Mouse (Mus musculus) embryo, embryonic 9.5 days (tissue): ENCODE data around the gene Snu13.

Experiments
- DNase-seq: peaks from one replicate; pipeline ENCODE4 v3.0.0-alpha.2; 2017; ENCODE audit errors: extremely low spot score

Gene Snu13

GRCm38 (mm10) chr15:82047080-82047883 is at the start of gene Snu13:
Gene Snu13, minus strand, starts transcription at chr15:82047598.
- peak; percentile 87 for DNase-seq

- no peak for DNase-seq
Measured at GRCm38 (mm10) chr15:82091061-82091460, 43.7 kb upstream of the Snu13 start.

- DNase-seq, result no peak
Measured at GRCm38 (mm10) chr15:82087266-82087665, 39.9 kb upstream of the Snu13 start.

- no peak for DNase-seq
Measured at GRCm38 (mm10) chr15:82086131-82086530, 38.7 kb upstream of the Snu13 start.

GRCm38 (mm10) chr15:82085606-82086005 is 38.2 kb upstream of the Snu13 start:
- no peak for DNase-seq

- DNase-seq, result peak; percentile 34
Measured at GRCm38 (mm10) chr15:82081161-82081560, 33.8 kb upstream of the Snu13 start.

- DNase-seq, result no peak
Measured at GRCm38 (mm10) chr15:82079883-82080282, 32.5 kb upstream of the Snu13 start.

- no peak for DNase-seq
Measured at GRCm38 (mm10) chr15:82073490-82073889, 26.1 kb upstream of the Snu13 start.

- no peak for DNase-seq
Measured at GRCm38 (mm10) chr15:82071816-82072469, 24.5 kb upstream of the Snu13 start.

GRCm38 (mm10) chr15:82069898-82070297 is 22.5 kb upstream of the Snu13 start, which contains the start of gene Mei1:
Gene Mei1, plus strand, starts transcription at chr15:82069996.
- no peak for DNase-seq

- DNase-seq, result peak; percentile 79
Measured at GRCm38 (mm10) chr15:82065511-82065910, 18.1 kb upstream of the Snu13 start.

GRCm38 (mm10) chr15:82063909-82064308 is 16.5 kb upstream of the Snu13 start:
- no peak for DNase-seq

- DNase-seq, result no peak
Measured at GRCm38 (mm10) chr15:82058719-82059201, 11.4 kb upstream of the Snu13 start, which contains the start of gene 4930407I10Rik. Gene 4930407I10Rik, plus strand, starts transcription at chr15:82059151.

GRCm38 (mm10) chr15:82052544-82052943 is 5.1 kb upstream of the Snu13 start:
- DNase-seq, result no peak

GRCm38 (mm10) chr15:82046246-82046891 is 1.0 kb downstream of the Snu13 start:
- peak; percentile 28 for DNase-seq

GRCm38 (mm10) chr15:82044166-82044784 is 3.1 kb downstream of the Snu13 start:
- DNase-seq, result no peak

GRCm38 (mm10) chr15:82040650-82041049 is 6.7 kb downstream of the Snu13 start:
- peak; percentile 46 for DNase-seq

GRCm38 (mm10) chr15:82035904-82036689 is 11.3 kb downstream of the Snu13 start:
- no peak for DNase-seq

- DNase-seq, result no peak
Measured at GRCm38 (mm10) chr15:82033762-82034161, 13.6 kb downstream of the Snu13 start, which contains the start of gene Desi1. Gene Desi1, minus strand, starts transcription at chr15:82033862.

- no peak for DNase-seq
Measured at GRCm38 (mm10) chr15:82032386-82032785, 15.0 kb downstream of the Snu13 start.

GRCm38 (mm10) chr15:82027726-82028125 is 19.7 kb downstream of the Snu13 start:
- DNase-seq, result no peak
